Mouse (Mus musculus): ENCODE data around the gene Card9.

Card9 gene

GRCm38 (mm10) chr2:26313394-26313793, 47.3 kb downstream of the Card9 start:
- Histone ChIP-seq H3K36me3 (ENCODE audit: insufficient read depth, low read length) (no peaks in the 10 kb centered on the region), H3K27me3 (ENCODE audit: insufficient read depth, low read length) (peaks cover 31% of the 10 kb centered on the region), H3K9me3 (ENCODE audit: low read length) (no peaks in the 10 kb centered on the region), H3K4me1 (replicated peaks; ENCODE audit: low read depth, low read length) (peaks cover 34% of the 10 kb centered on the region), H3K4me3 (replicated peaks; ENCODE audit: low read length) (no peak overlapping the region)
- TF ChIP-seq NANOG (IDR thresholded peaks at IDR 0.05; ENCODE audit: borderline replicate concordance, low read length) (no peak), CTCF (conservative IDR thresholded peaks at IDR 0.05; ENCODE audit: low read length) (no peak), POU5F1 (IDR thresholded peaks at IDR 0.05; ENCODE audit: borderline replicate concordance, low read length) (no peak)

GRCm38 (mm10) chr2:26312812-26313211, 47.9 kb downstream of the Card9 start:
- Histone ChIP-seq H3K4me1 (replicated peaks; ENCODE audit: low read depth, low read length) (peaks cover 34% of the 10 kb centered on the region), H3K4me3 (replicated peaks; ENCODE audit: low read length) (no peak overlapping the region), H3K36me3 (ENCODE audit: insufficient read depth, low read length) (no peaks in the 10 kb centered on the region), H3K27me3 (ENCODE audit: insufficient read depth, low read length) (peaks cover 25% of the 10 kb centered on the region), H3K9me3 (ENCODE audit: low read length) (no peaks in the 10 kb centered on the region)
- TF ChIP-seq NANOG (IDR thresholded peaks at IDR 0.05; ENCODE audit: borderline replicate concordance, low read length) (no peak), POU5F1 (IDR thresholded peaks at IDR 0.05; ENCODE audit: borderline replicate concordance, low read length) (no peak), CTCF (conservative IDR thresholded peaks at IDR 0.05; ENCODE audit: low read length) (no peak)

GRCm38 (mm10) chr2:26311936-26312335, 48.8 kb downstream of the Card9 start:
- TF ChIP-seq NANOG (IDR thresholded peaks at IDR 0.05; ENCODE audit: borderline replicate concordance, low read length) (no peak), POU5F1 (IDR thresholded peaks at IDR 0.05; ENCODE audit: borderline replicate concordance, low read length) (no peak), CTCF (conservative IDR thresholded peaks at IDR 0.05; ENCODE audit: low read length) (no peak)
- Histone ChIP-seq H3K4me1 (replicated peaks; ENCODE audit: low read depth, low read length) (peaks cover 34% of the 10 kb centered on the region), H3K36me3 (ENCODE audit: insufficient read depth, low read length) (no peaks in the 10 kb centered on the region), H3K27me3 (ENCODE audit: insufficient read depth, low read length) (peaks cover 16% of the 10 kb centered on the region), H3K4me3 (replicated peaks; ENCODE audit: low read length) (no peak overlapping the region), H3K9me3 (ENCODE audit: low read length) (no peaks in the 10 kb centered on the region)

GRCm38 (mm10) chr2:26309739-26310138, 51.0 kb downstream of the Card9 start:
- no peaks in the 10 kb centered on the region for H3K36me3 ChIP-seq (ENCODE audit: insufficient read depth, low read length)
- peaks cover 28% of the 10 kb centered on the region for H3K4me1 ChIP-seq (replicated peaks; ENCODE audit: low read depth, low read length)
- no peaks in the 10 kb centered on the region for H3K27me3 ChIP-seq (ENCODE audit: insufficient read depth, low read length)
- H3K9me3 ChIP-seq (ENCODE audit: low read length) = no peaks in the 10 kb centered on the region
- H3K4me3 ChIP-seq (replicated peaks; ENCODE audit: low read length) = no peak overlapping the region
- TF ChIP-seq CTCF (conservative IDR thresholded peaks at IDR 0.05; ENCODE audit: low read length) (no peak), NANOG (IDR thresholded peaks at IDR 0.05; ENCODE audit: borderline replicate concordance, low read length) (no peak), POU5F1 (IDR thresholded peaks at IDR 0.05; ENCODE audit: borderline replicate concordance, low read length) (no peak)

GRCm38 (mm10) chr2:26306702-26307101, 54.0 kb downstream of the Card9 start:
- Histone ChIP-seq H3K36me3 (ENCODE audit: insufficient read depth, low read length) (no peaks in the 10 kb centered on the region), H3K27me3 (ENCODE audit: insufficient read depth, low read length) (no peaks in the 10 kb centered on the region), H3K4me1 (replicated peaks; ENCODE audit: low read depth, low read length) (peaks cover 26% of the 10 kb centered on the region), H3K9me3 (ENCODE audit: low read length) (no peaks in the 10 kb centered on the region), H3K4me3 (replicated peaks; ENCODE audit: low read length) (no peak overlapping the region)
- TF ChIP-seq POU5F1 (IDR thresholded peaks at IDR 0.05; ENCODE audit: borderline replicate concordance, low read length) = no peak
- TF ChIP-seq NANOG (IDR thresholded peaks at IDR 0.05; ENCODE audit: borderline replicate concordance, low read length) = no peak
- no peak for TF ChIP-seq CTCF (conservative IDR thresholded peaks at IDR 0.05; ENCODE audit: low read length)

GRCm38 (mm10) chr2:26305555-26305954, 55.2 kb downstream of the Card9 start:
- Histone ChIP-seq H3K4me1 (replicated peaks; ENCODE audit: low read depth, low read length) (peaks cover 36% of the 10 kb centered on the region), H3K9me3 (ENCODE audit: low read length) (no peaks in the 10 kb centered on the region), H3K4me3 (replicated peaks; ENCODE audit: low read length) (no peak overlapping the region), H3K36me3 (ENCODE audit: insufficient read depth, low read length) (no peaks in the 10 kb centered on the region), H3K27me3 (ENCODE audit: insufficient read depth, low read length) (no peaks in the 10 kb centered on the region)
- TF ChIP-seq NANOG (IDR thresholded peaks at IDR 0.05; ENCODE audit: borderline replicate concordance, low read length) = no peak
- no peak for TF ChIP-seq POU5F1 (IDR thresholded peaks at IDR 0.05; ENCODE audit: borderline replicate concordance, low read length)
- TF ChIP-seq CTCF (conservative IDR thresholded peaks at IDR 0.05; ENCODE audit: low read length) = no peak

GRCm38 (mm10) chr2:26304711-26305110, 56.0 kb downstream of the Card9 start:
- Histone ChIP-seq H3K4me3 (replicated peaks; ENCODE audit: low read length) (no peak overlapping the region), H3K9me3 (ENCODE audit: low read length) (no peaks in the 10 kb centered on the region), H3K27me3 (ENCODE audit: insufficient read depth, low read length) (no peaks in the 10 kb centered on the region; the same call in 1 of the 2 replicates), H3K36me3 (ENCODE audit: insufficient read depth, low read length) (no peaks in the 10 kb centered on the region), H3K4me1 (replicated peaks; ENCODE audit: low read depth, low read length) (peaks cover 40% of the 10 kb centered on the region)
- TF ChIP-seq POU5F1 (IDR thresholded peaks at IDR 0.05; ENCODE audit: borderline replicate concordance, low read length) (no peak), CTCF (conservative IDR thresholded peaks at IDR 0.05; ENCODE audit: low read length) (no peak), NANOG (IDR thresholded peaks at IDR 0.05; ENCODE audit: borderline replicate concordance, low read length) (no peak)

Data from E14TG2a.4 (cell line).